Mouse (Mus musculus): ENCODE measurements around the gene Uvrag.

DNA sequence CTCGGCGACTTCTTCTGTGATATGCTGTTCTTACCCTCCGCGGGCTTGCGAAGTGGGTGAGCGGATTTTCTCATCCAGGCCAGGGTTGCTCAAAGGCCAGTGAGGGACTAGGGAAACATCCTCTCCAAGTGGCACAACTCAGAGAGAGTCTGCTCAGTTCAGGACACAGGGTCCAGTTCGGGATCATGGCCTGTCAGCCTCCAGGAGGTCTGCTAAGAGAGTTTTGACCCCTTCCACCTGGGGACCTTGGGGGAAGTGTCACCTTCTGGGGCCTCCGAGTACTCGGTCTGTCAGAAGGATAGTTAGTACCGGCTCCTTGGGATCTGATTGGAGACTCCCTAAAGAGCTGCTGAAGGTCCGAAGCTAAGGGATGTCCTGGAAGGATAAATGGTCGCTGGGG lies 301.6 kb downstream of the Uvrag start:
- TF ChIP-seq CTCF (IDR thresholded peaks at IDR 0.05) (no peak), POLR2A (IDR thresholded peaks at IDR 0.05; ENCODE audit: insufficient read depth, low read depth, low read length) (no peak), EP300 (IDR thresholded peaks at IDR 0.05; ENCODE audit: insufficient read depth, low read depth, low read length) (no peak)

All from heart, adult 2 months (tissue).